Mouse (Mus musculus) layer of hippocampus, postnatal 14 days (tissue): ENCODE data around the gene Pde8a. TPM values are rescaled to one million over a fixed set of nuclear protein-coding genes. Genes with fewer than 3 reads are reported as not detected.

Experiments used
- DNase-seq, 2 experiments: peaks; one replicate each; pipeline ENCODE4 v3.0.0; 2021 to 2022; ENCODE audit warnings: low spot score in 2 of 2, mixed read lengths in 1 of 2
- total RNA-seq, 2 experiments: library from RNA; stranded (reverse); gene quantifications; 2 replicates each; pipeline ENCODE4 v1.2.3; 2021

Pde8a gene
- total RNA-seq, 2 experiments from 2014 or later, result 2.7 to 3.1 TPM

DNA sequence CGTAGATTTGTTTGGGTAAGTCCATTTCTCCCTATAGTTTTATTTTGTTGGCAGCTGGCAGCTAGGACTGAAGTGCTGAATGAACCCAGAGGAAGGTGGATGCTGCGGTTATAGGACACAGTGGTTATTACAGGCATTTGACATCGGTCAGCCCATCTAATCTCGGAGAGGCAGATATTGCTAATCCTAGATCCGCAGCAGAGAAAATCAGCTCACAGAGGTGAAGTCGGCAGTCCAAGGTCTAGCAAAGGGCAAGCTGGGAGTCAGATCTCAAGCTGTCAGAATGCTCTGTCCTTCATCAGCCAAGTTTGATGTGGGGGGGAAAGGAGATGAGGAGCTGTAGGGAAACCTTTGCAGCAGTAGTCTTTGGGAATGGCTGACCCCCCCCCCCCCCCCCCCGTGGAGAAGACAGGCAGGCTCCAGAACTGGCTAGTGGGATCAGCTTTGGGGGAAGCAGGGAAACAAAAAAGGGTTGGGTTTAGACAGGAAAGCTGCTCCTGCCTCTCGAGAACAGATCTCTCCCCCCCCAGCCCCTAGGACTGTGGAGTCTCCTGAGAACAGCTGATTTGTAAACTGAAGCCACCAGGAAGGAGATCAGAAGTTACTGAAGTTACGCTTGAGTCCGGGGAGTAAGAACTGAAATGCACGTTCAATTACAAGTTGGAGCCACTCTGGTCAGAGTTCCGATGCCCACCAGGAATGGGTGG lies 3.3 kb upstream of the Pde8a start:
- no peak for DNase-seq

DNA sequence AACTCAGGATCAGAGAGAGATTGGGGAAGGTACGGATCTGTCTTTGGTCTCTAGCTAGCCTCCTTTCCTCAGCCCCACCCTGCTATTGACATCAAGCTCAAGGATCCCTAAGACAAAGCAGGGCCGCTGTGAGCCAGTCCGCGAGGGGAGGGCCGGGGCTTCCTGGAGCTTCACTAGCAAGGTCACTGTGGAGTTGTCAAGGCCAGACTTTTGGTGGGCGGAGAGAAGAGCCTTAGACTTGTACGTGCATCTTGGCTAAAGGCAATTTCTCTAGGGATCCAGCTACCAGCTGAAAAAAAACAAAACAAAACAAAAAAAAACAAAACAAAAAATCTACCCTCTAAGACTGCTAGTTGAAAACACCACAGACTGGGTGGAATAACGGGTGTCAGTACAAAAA lies 1.6 kb upstream of the Pde8a start:
- no peak for DNase-seq

DNA sequence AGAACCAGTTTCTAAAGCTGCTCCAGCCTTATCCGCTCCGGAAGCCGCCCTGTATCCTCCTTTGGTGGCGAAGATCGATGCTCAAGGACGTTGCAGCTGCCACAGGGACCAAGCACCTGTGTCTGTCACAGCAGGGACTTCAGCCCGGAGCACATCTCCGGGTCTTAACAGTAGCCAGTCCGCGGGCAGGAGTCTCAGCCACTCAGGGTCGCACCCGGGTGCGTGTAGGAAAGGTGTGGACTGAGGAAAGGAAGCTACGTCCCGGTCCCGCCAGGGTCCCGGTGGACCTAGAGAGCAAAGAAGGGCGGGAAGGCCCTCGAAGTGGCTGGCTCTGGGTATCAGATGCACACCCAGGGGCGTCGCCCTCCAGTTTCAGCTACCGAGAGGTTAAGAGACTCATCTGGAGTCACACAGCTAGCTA lies 1.1 kb upstream of the Pde8a start:
- DNase-seq, result no peak

DNA sequence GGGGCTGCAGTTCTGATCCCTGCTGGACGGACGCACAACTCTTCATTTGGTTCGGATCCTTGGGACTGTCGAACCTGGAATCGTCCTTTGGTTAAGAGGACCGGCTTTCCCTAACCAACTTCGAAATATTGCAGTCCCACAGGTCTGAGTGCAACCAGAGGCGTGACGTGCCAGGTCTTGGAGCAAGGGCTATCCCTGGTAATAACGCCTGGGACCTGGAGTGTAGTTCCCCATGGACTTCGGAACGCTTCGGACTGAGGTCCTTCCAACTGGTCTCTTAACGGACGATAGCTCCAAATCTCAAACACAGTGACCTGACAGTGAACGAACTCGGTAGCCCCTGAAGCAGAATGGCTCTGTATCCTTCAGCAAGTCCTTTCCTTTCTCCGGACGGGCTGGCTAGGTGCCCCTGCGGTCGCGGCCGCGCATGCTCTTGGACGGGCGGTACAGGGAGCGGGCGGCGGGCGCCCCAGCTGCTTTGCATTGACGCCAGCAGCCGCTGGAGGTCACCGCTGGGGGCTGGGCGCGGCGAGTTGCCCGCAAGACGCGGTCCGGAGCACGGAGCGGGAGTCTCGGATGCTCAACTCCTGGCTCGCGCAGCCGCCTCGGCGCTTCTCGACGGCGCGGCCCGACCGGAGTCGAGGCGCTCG lies 574 bp upstream of the Pde8a start:
- peak; percentile 73 for DNase-seq

DNA sequence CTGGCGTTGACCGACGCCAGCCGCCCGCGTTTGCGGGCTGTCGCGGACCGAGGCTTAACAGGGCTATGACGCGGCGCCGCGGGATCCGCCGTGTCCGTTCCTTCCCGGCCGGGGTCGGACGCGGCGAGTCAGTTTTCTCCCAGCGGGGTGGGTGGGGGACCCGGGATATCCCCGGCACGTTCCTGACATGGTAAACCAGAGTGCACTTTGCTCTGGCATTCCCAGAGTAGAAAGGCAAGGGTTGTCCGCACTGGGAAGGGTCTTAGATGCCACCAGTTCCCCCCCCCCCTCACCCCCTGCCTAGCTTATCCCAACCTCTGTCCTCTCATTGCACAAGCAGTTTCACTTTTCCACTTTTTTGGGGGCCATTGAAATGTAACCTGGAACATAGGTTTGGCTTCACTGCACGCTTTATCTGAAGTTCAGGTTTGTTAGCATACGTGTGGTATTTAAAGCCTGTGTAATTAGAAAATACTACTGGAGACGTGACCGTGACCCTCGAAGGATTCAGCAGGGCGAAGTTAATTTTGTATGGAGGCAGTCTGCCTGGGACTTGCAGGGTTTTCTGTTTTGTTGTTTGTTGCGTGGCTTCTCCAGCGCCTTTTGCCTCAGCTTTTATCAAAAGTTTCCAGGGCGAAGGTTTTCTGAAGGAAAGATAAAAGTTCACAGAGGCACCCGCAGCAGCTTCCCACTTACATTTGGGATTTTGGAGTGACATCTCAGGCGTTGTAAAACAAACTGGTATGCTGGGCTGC lies 934 bp downstream of the Pde8a start:
- no peak for DNase-seq

DNA sequence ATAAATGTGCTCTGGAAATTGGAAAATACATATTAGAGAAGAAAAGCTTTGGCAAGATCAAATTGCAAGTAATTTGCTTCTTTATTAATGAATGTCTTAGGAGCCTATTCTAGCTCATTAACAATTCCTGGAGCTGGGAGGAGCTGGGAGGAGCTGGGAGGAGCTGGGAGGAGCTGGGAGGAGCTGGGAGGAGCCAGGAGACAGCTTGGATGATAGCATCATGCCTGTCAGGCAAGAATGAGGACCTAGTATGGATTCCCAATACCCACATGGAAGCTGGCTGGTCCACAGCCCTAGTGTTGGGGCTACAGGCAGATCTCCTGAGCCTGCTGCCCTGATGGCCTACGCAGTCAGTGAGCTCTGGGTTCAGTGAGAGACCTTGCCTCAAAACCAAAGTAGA lies 2.6 kb downstream of the Pde8a start:
- DNase-seq, result no peak

DNA sequence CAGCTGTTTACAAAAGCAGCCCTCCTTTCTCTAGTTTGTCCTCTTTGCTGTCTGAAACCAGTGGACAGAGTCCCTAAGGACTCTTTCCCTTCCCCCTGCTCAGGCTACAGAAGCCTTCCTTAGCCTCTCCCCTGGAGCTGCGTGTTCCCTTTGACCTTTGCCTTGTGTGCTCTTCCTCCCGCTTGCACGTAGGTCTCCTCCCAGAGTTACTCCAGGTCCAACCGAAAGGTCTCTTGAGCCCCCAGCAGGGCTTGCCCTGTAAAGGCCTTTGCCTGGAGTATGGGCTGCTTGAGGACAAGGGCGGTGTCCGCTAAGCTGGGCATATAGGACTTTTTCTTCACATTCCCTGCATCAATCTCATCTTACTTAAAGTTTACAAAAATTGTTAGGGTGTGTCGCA lies 5.9 kb downstream of the Pde8a start:
- DNase-seq, result no peak

DNA sequence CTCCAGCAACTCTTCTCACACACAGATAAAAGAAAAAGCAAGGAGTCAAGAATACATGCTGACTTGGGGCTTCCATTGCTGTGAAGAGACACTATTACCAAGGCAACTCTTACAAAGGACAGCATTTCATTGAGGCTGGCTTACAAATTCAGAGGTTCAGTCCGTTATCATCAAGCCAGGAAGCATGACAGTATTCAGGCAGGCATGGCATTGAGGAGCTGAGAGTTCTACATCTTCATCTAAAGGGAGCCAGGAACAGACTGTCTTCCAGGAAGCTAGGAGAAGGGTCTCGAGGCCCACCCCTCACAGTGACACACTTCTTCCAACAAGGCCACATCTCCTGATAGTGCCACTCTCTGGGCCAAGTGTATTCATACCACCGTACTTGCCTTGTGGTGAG lies 7.0 kb downstream of the Pde8a start:
- DNase-seq, result no peak

DNA sequence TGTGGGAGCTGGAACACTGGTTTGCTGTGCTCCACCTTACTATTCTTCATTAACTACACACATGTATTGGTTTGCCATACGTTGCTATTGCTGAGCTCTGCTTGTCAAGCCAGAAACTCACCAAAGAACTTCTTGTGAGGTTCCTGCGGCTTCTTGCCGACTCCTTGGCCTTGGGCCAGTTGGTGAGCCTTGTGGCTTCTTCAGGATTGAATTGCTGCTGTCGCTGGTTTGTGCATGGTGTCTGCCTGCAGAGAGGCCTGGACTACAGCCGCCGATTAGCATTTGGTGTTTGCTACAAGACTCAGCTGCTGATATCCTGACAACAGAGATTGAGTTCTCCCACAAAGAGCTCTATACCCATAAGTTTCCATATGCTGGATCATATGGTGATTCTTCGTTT lies 10.9 kb downstream of the Pde8a start:
- DNase-seq, result no peak

DNA sequence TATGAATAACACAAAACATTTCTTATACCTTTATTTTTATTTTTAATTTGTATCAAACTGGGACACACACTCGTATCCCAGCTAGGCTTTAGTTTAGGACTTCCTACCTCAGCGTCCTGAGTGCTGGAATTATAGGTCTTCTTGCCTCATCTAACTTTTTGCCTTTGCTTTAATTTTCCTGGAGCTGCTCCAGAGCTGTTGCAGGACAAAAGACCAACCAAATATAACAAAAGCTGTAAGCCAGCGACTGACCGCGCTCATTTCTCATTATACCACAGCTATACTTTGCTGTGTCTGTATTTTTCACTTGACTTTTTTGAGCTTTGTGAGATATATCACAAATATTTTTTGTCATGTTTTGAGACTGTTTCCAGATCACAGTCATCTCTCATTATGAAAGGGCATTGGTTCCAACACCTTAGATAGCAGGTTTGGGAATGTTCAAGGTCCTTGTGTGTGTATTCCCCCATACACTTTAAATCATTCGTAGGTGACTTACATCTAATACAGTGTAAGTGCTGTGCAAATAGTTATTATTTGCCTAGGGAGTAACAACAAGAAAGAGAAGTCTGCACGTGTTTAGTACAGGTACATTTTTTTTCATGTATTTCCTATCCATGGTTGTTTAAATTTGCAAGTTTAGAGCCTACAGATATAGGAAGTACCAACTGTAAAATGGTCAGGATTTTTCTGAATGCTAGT lies 16.8 kb downstream of the Pde8a start:
- no peak for DNase-seq

DNA sequence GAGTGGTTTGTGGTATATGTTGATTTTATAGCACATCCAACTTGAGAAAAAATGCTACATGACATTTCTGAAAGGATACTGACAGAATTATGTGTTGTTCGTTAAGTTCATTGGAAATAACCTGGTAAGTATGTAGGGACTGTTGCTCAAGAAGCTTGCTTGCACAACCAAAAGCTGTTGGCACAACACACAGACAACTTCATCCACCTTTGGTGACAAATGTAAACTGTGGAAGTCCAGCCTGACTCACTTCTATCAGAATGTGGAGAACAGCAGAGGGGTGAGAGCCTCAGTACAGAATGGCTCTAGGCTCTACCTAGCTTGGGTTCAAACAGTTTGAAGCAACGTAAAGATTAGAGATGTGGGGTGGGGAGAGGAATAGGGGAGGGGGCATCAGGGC lies 19.3 kb downstream of the Pde8a start:
- DNase-seq, result no peak

DNA sequence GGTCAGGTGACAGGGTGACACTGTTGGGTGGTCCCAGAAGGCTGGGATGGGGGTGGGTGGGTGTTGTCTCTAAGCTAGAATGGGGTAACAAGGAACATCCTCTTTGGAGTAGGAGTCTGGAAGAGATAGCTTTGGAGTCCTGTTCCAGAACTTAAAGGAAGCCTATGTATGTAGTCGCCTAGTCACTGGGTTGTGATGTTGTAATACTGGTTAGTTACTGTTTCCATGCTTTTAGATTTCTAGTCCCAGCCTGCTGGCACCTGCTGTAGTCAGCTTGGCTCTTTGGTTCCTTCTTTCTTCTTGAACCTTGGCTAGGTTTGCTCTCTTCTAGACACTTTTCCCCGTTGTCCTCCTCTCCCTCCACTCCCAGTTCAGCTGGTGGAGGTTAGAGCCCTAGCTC lies 21.7 kb downstream of the Pde8a start:
- DNase-seq, result no peak

DNA sequence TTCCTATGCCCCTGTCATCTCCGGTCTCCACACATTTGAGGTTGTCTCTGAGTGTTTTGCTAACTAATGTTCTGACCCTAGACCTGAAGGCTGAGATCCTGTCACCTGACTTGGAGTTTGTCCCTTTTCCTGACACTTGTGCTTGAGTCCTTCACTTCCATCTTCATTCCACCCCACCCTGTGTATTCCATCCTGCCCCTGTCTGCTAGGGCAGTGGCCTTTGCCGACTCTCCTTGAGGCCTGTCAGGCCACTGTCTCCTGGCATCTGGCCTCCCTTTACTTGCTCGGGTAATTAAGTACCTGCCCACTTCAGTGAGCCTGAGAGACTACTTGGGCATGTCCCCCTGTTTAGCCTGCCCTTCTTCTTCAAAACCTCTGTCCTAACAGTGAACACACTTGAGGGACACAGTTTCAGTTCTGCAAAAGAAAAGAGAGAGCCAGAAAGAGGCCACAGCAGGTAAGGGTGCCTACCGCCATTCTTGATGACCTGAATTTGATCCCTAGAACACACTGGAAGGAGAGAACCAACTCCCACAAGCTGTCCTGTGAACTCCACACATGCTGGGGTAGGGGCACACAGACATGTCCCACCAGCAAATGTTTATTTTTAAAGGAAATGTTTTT lies 22.3 kb downstream of the Pde8a start:
- no peak for DNase-seq

DNA sequence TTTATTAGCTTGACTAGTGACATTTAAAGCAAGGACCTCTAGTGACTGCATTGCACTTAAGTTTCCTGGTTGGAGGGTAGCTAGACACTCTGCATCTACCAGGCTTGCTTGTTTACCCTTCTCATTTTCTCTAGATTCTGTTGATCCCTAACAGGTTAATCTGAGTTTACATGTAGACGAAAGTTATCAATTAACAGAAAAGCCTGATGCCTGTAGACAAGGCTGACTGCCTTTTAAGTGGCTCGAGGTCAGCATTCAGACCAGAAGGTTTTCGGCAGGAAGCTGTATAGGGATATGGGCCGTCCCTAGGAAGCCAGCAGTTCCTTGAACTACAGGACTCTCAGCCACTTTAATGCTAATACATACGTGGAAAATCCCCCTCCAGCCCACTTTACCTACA lies 30.0 kb downstream of the Pde8a start:
- no peak for DNase-seq

DNA sequence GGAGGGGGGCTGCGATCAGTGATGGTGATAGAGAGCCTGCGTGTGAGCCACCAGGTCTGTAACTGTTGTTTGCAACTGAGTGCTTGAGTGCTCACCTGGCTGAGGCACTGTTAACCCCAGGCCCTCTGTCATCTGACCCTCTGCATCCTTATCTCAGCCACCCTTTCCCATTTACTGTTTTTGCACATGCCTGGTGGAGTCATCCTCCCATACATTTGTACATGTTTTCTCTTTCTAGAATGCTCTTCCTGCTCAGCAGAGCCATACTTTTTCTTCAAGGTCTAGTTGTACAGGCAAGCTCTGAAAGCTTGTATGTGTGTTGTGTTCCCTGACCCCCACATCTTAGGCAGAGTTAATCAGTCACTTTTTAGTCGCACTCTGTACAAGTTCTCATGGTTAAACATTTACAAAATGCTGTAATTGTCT lies 36.5 kb downstream of the Pde8a start:
- DNase-seq, result no peak

DNA sequence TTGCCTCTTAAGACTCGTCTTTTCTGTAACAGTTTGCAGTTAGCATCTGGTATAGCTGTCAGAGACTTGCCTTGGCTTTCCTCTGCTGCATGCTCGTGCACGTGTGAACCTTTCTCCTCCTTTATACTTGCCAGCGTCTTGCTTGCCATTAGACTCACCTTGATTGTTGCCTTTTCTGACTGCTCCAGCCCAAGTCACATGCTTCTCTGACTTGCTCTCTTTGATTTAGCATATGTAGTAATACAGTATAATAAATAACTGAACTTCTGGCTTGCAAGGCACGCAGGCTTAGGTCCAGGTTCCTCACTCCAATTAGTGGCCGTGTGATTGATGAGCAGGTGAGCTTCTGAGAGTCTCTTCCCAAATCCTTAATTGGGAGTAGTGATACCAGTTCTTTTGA lies 37.2 kb downstream of the Pde8a start:
- DNase-seq, result no peak

DNA sequence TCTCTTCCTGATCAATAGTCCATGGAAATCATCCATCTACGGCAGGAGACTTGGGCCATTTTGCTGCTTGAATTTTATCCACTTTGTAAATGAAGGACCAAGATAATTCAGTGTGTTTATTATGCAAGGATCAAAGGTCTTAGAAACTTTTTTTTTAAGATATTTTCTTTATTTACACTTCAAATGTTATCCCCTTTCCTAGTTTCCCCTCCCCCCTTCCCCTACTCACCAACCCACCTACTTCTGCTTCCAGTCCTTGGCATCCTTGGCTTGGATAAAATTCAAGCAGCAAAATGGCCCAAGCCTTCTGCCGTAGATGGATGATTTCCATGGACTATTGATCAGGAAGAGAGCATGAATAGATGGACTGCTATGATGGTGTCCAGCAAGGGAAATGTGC lies 38.1 kb downstream of the Pde8a start:
- no peak for DNase-seq

DNA sequence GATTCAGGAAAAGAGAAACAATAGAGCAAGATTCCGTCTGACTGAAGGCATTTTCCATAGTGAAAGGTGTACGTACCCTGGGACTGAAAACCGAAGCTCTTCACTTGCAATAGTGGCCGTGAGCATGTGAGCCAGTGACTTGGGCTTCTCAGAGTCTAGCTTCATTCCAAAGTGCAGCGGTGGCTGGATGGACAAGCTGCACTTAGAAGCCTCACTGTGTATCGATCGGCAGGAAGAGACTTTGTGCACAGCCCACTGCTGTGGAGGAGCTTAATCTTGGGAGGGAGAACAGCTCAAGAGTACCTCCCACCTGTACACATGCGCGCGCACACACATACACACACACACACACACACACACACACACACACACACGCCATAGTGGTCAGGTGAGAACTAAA lies 39.9 kb downstream of the Pde8a start:
- no peak for DNase-seq

DNA sequence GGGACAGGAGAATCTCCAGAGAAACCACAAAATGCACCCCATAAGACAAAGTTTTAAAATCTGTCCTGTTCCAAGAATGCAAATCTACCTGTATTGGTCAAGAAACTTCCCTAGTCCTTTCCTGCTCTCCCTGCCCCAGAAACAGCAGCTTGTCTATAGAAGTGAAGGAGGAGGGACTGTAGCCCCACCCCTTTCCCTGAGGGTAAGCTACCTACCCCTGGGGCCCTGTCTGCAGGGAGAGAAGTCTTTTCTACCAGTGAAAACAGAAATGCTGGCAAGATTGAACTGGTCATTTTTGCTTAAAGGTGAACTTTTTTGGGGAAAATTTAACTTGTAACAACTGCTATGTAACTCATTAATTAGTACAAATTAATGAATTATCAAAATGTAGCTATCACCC lies 41.2 kb downstream of the Pde8a start:
- no peak for DNase-seq

DNA sequence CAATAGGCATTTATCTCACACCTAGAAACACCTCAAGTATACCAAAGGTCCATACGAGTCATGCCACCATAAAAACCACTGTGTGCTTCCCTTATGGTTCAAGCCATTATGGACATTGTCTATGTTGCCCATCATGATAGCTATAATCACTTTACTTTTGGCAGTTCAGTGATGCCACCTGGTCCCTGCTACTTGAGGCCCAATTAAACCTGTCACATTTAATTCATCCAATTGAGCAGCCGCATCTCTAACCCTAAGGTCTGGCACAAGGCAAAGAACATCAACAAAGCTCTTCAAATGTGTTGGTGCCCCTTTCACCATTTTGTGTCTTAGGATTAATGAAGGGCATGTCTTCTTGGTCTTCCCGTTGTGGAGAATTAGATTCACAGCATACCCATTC lies 42.1 kb downstream of the Pde8a start:
- DNase-seq, result no peak

DNA sequence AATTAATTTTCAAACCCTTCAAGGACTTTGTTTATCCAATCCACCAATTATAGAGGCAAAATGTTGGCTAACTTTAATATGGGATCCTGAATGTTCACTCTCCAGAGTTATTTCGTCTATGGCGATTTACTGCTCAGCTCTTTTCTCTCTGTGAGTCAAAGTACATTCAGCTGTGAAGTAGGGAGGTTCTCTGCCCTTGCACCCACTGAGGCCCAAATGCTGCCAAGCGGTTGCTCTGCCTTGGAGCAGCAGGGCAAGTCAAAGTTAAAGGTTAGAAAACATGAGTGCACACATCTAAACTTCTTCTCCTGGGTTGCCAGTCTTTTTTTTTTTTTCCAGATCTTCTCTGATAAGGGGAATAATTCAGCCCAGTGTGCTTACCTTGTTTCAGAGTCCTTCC lies 43.4 kb downstream of the Pde8a start:
- no peak for DNase-seq
